Mouse (Mus musculus) CH12.LX (cell line): ENCODE measurements around the gene Dock11.

Experiments used
- EP300 ChIP-seq: IDR thresholded peaks from 2 replicates; pipeline ENCODE4 v1.6.1; 2011; ENCODE audit warnings: low read length, improper control_type of control experiment
- MEF2A ChIP-seq: IDR thresholded peaks from 2 replicates; pipeline ENCODE4 v1.6.1; 2014; ENCODE audit warnings: low read depth, mild to moderate bottlenecking, inconsistent platforms, low read length, improper control_type of control experiment, borderline replicate concordance

GRCm38 (mm10) chrX:35897648-35898500, 9.2 kb downstream of the Dock11 start:
- TF ChIP-seq EP300 (no peak), MEF2A (no peak)
